Mouse (Mus musculus): ENCODE measurements around the gene Camk1d.
A peak's percentile ranks its signal among the peaks of the same experiment; 100 is the strongest.

GRCm38 (mm10) chr2:5613651-5614307, 100.5 kb downstream of the Camk1d start:
- TF ChIP-seq MAX (IDR thresholded peaks at IDR 0.05), result peak; percentile 94
- TF ChIP-seq CTCF (IDR thresholded peaks at IDR 0.05; ENCODE audit: control insufficient read depth, insufficient read depth, insufficient read length), result no peak
